ENCODE assay signal across 7 mouse cellular contexts in the genomic region with DNA sequence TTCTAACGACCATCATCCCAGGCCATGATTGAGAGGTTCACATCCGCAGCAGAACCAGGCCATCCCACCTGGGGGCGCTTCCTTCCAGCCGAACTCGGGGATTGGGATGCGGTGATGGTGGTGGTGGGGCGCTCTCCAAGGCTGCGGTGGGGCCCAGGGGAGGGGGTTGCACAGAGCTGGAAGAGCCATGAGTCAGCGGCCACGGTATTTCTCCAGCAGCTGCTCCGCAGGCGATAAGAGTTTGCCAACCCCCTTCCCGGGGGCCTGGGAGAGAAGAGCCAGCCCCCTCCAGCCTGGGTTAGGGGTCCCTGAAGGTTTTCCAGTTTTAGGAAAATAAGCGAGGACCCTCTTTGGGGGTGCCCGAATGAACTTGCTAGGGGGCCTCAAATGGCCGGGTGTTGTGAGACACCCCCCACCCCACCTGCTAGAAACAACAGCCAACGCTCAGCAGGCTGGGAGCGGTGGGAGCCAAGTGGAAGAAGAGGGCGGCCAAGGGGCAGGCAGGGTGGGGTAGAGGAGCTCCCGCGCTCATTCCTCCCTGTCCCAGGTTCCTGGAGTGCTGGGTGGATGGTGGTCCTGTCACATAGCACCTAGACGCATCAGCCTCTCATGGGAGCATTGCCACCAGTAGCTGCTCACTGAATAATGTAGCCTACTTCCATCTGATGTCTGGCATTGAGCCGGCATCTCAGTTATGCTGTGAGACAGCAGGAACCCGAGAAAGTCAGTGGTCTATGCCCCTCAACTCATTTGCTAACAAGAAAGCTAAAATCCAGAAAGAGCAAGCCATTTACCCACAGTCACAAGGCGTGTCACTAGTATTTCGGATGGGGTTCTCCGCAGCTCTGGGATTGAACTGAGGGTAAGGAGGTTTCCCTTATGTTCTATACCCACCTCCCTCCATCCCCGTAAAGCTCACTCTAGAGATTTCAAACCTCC. TPM values are rescaled to one million over a fixed set of nuclear protein-coding genes. Genes with fewer than 3 reads are reported as not detected.
DNase-seq lines count a peak whose midpoint lies in the region; ATAC-seq lines count a peak whose summit lies in the region.

No protein-coding gene starts in this region.

- no peaks in the 10 kb centered on the region for H3K36me3 ChIP-seq in embryonic facial prominence, embryonic 13.5 days
- H3K36me3 ChIP-seq in heart, embryonic 12.5 days = no peaks in the 10 kb centered on the region

- ATAC-seq in embryonic facial prominence, embryonic 13.5 days (ENCODE audit: insufficient number of reproducible peaks, insufficient read depth, low FRiP score, low TSS enrichment, low read depth) = no peak
- peak; percentile 67 for ATAC-seq in heart, embryonic 12.5 days (ENCODE audit: insufficient number of reproducible peaks, low FRiP score)

- DNase-seq in ES-CJ7 (ENCODE audit: low read depth, low spot score) = peak; percentile 48
- DNase-seq in adrenal gland, postnatal 10 days = peak; percentile 63
- peak; percentile 60 to 61 for DNase-seq in layer of hippocampus, postnatal 14 days (ENCODE audit: low spot score in 2 of 2)
- peak; percentile 71 to 82 for DNase-seq in lung, postnatal 4 days
- peak; percentile 77 for DNase-seq in right cerebral cortex, postnatal 4 days

- H3K9ac ChIP-seq in embryonic facial prominence, embryonic 13.5 days = peak overlapping the region; percentile 71
- H3K9ac ChIP-seq in heart, embryonic 12.5 days = peak overlapping the region; percentile 47

- H3K27me3 ChIP-seq in embryonic facial prominence, embryonic 13.5 days = 0 out of 2 replicates have a peak, but pooled peaks cover 7% of the 10 kb centered on the region
- H3K27me3 ChIP-seq in heart, embryonic 12.5 days (replicated peaks) = 0 out of 2 replicates have a peak, but pooled peaks cover 6% of the 10 kb centered on the region

- H3K4me3 ChIP-seq in embryonic facial prominence, embryonic 13.5 days = peak overlapping the region; percentile 53
- peak overlapping the region; percentile 55 for H3K4me3 ChIP-seq in heart, embryonic 12.5 days

- peaks cover 36% of the 10 kb centered on the region for H3K4me1 ChIP-seq in embryonic facial prominence, embryonic 13.5 days
- peaks cover 37% of the 10 kb centered on the region for H3K4me1 ChIP-seq in heart, embryonic 12.5 days (replicated peaks)

- peak overlapping the region; percentile 88 for H3K4me2 ChIP-seq in embryonic facial prominence, embryonic 13.5 days
- peak overlapping the region; percentile 97 for H3K4me2 ChIP-seq in heart, embryonic 12.5 days

- no peaks in the 10 kb centered on the region for H3K9me3 ChIP-seq in embryonic facial prominence, embryonic 13.5 days
- no peaks in the 10 kb centered on the region for H3K9me3 ChIP-seq in heart, embryonic 12.5 days (replicated peaks)

- H3K27ac ChIP-seq in embryonic facial prominence, embryonic 13.5 days = peak overlapping the region; percentile 95
- peak overlapping the region; percentile 80 for H3K27ac ChIP-seq in heart, embryonic 12.5 days (ENCODE audit: poor library complexity, severe bottlenecking)

- 2% methylated on average over 28 of the region's 28 CpGs for WGBS in embryonic facial prominence, embryonic 13.5 days
- under 1% methylated on average over 28 of the region's 28 CpGs for WGBS in heart, embryonic 12.5 days

RNA-seq across cellular contexts. Expression of a gene that starts 17.1 kb away (rescaled TPM):
- 10 to 100 TPM; 11.7 to 16.7 TPM for total RNA-seq in adrenal gland, postnatal 10 days (2021)
- 11.6 and 13.4 TPM in 2 replicates for polyA plus RNA-seq in embryonic facial prominence, embryonic 13.5 days (2015; fragmentation: Nextera tagmentation; extraction: Ambion mirVana)
- polyA plus RNA-seq in heart, embryonic 12.5 days (2016; fragmentation: Nextera tagmentation; extraction: Ambion mirVana) = 6.1 and 6.7 TPM in 2 replicates
- total RNA-seq in layer of hippocampus, postnatal 14 days (2021) = 1 to 10 TPM; 5.9 to 8.0 TPM

RNA-seq across cellular contexts. Expression of a gene that starts 31.6 kb away (rescaled TPM):
- 10 to 100 TPM; 64.4 to 72.1 TPM for total RNA-seq in adrenal gland, postnatal 10 days (2021)
- 34.2 and 41.9 TPM in 2 replicates for polyA plus RNA-seq in embryonic facial prominence, embryonic 13.5 days (2015; fragmentation: Nextera tagmentation; extraction: Ambion mirVana)
- 43.8 and 48.8 TPM in 2 replicates for polyA plus RNA-seq in heart, embryonic 12.5 days (2016; fragmentation: Nextera tagmentation; extraction: Ambion mirVana)
- 100 to 1,000 TPM; 391 to 416 TPM for total RNA-seq in layer of hippocampus, postnatal 14 days (2021)

Comparison
In these comparisons a context has a peak if more than half of its experiments do, and no peak if none do; other contexts are left out.
1. RNA of a gene that starts 31.6 kb away (total RNA-seq): 391 to 416 TPM in layer of hippocampus, postnatal 14 days; 64.4 to 72.1 TPM in adrenal gland, postnatal 10 days; every median in the first group is over 4 times any median in the second.
2. Peak in every context shown above with its lines, with median percentiles within 50 percentile points of each other: DNase-seq.